Mouse (Mus musculus) liver, adult 2 months (tissue): ENCODE measurements around the gene Taf6l.

Experiments used
- CTCF ChIP-seq: fragments of 200-500 bp; IDR thresholded peaks from 2 replicates; pipeline ENCODE4 v1.5.1; 2011; ENCODE audit warnings: low read depth, low read length, control low read depth
- POLR2A ChIP-seq: fragments of 200-500 bp; IDR thresholded peaks from 2 replicates; pipeline ENCODE4 v1.6.1; 2011; ENCODE audit warnings: low read length, control low read depth; ENCODE audit not compliant: insufficient read depth; ENCODE audit errors: extremely low read depth

- TF ChIP-seq CTCF (no peak), POLR2A (no peak)
Observed at GRCm38 (mm10) chr19:8740603-8741002, 45.6 kb downstream of the Taf6l start, which contains the start of gene 1700092M07Rik.
